Comparison of ENCODE assay signal across 8 mouse cellular contexts in genomic region chr5:110779998-110780760, GRCm38 (mm10). TPM values are rescaled to one million over a fixed set of nuclear protein-coding genes. Genes with fewer than 3 reads are reported as not detected.
A peak's percentile ranks its signal among the peaks of the same experiment; 100 is the strongest.
DNase-seq lines count a peak whose midpoint lies in the region; ATAC-seq lines count a peak whose summit lies in the region.

Gene Pus1, minus strand, starts transcription at chr5:110780659.

- H3K4me1 ChIP-seq in intestine, embryonic 14.5 days (replicated peaks; ENCODE audit: control insufficient read depth, insufficient read depth, low read length): peaks cover 18% of the 10 kb centered on the region

- peak within 1 kb of the TSS; percentile 81 for H3K4me2 ChIP-seq in intestine, embryonic 14.5 days (ENCODE audit: low read length)

- peaks cover 39% of the 10 kb centered on the region for H3K36me3 ChIP-seq in intestine, embryonic 14.5 days (ENCODE audit: control insufficient read depth, insufficient read depth, low read length)

- no peaks in the 10 kb centered on the region for H3K9me3 ChIP-seq in intestine, embryonic 14.5 days (ENCODE audit: control insufficient read depth, low read length)

- H3K27ac ChIP-seq in intestine, embryonic 14.5 days (ENCODE audit: low read depth): peak within 1 kb of the TSS; percentile 38; the same call in 1 of the 2 replicates

- H3K9ac ChIP-seq in intestine, embryonic 14.5 days (ENCODE audit: low read length): peak within 1 kb of the TSS; percentile 81

- peak within 1 kb of the TSS; percentile 83 for H3K4me3 ChIP-seq in intestine, embryonic 14.5 days (ENCODE audit: low read depth, low read length)

- peak; percentile 91 for ATAC-seq in intestine, embryonic 14.5 days (replicated peaks; ENCODE audit: low FRiP score, low TSS enrichment, low read depth)

- peak; percentile 95 to 98 for DNase-seq in adrenal gland, adult (ENCODE audit: inconsistent age in 2 of 2, low spot score in 1 of 2)
- peak; percentile 95 for DNase-seq in embryo, embryonic 10.5 days (ENCODE audit: low spot score)
- peak; percentile 90 for DNase-seq in gastrocnemius, postnatal 25 days
- peak; percentile 96 for DNase-seq in intestine, embryonic 14.5 days (ENCODE audit: low spot score)
- DNase-seq in left cerebral cortex, postnatal 14 days (ENCODE audit: low spot score in 2 of 2): peak; percentile 92 to 94
- peak; percentile 88 for DNase-seq in mesoderm, embryonic 11.5 days (ENCODE audit: low read depth, low spot score)
- peak; percentile 88 to 92 for DNase-seq in right cerebral cortex, postnatal 36 days (ENCODE audit: low spot score in 2 of 2)
- peak; percentile 91 for DNase-seq in yolk sac, embryonic 10.5 days (ENCODE audit: low spot score)

- under 1% methylated on average over 55 of the region's 57 CpGs for WGBS in intestine, embryonic 14.5 days

- intact Hi-C loops in left cerebral cortex, postnatal 14 days (cut with DNase I): no loop called here

- H3K27me3 ChIP-seq in intestine, embryonic 14.5 days (replicated peaks; ENCODE audit: control insufficient read depth, insufficient read depth, low read length): no peaks in the 10 kb centered on the region

RNA-seq across cellular contexts. Expression of gene Pus1, which starts in this region (rescaled TPM):
- 10 to 100 TPM in 1 of 2 experiments, 1 to 10 TPM in 1; 9.8 to 10.8 TPM for total RNA-seq in gastrocnemius, postnatal 25 days (2021)
- polyA plus RNA-seq in intestine, embryonic 14.5 days (2014; fragmentation: Nextera tagmentation; extraction: Ambion mirVana): 36.4 and 40.4 TPM in 2 replicates
- total RNA-seq in left cerebral cortex, postnatal 14 days (2021): 10 to 100 TPM; 18.3 to 21.2 TPM

Comparison
In these comparisons a context has a peak if more than half of its experiments do, and no peak if none do; other contexts are left out.
1. Peak in every context shown above with its lines: DNase-seq, ATAC-seq, H3K4me3 ChIP-seq and H3K27ac ChIP-seq.